Mouse (Mus musculus) mammary gland, adult 2 months (tissue): ENCODE results near the gene Mup9. TPM values are rescaled to one million over a fixed set of nuclear protein-coding genes. Genes with fewer than 3 reads are reported as not detected.

ENCODE experiments used
- polyA plus RNA-seq: library from polyadenylated mRNA; depleted of rRNA; stranded (reverse); fragments of >200 nt; gene quantifications from 2 replicates; pipeline ENCODE4 v1.2.3, GENCODE M21; 2012; ENCODE audit warnings: low replicate concordance; rRNA removed

Gene Mup9
- polyA plus RNA-seq: 3.2 and 9.2 TPM in 2 replicates

DNA sequence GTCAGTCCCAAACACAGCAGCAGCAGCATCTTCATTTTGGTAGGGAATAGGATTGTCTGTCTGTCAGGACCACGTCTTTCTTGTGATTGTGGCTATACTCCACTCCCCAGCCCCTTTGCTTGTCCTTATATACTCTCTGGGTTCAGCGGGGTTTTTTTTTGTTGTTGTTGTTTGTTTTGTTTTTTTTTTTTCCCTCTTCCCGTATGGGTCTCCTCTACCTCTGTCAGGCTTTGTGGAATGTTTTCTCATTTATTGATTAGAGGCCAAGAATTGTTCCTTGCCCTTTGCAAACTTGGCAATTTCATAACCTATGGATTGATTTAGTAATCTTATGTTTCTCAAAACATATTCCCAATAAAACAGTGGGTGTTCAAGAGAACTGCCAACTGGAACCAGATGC, at the start of gene Mup9:
Gene Mup9, minus strand, starts transcription at position 101 of the 400 bp plus-strand sequence.

Other genes with a start within 250 kb of the Mup9 start
- gene Mup8, start 199.4 kb downstream of the Mup9 start, polyA plus RNA-seq: not detected in 2 replicates
- gene Mup1, start 80.0 kb upstream of the Mup9 start, polyA plus RNA-seq: 0.24 and 3.0 TPM in 2 replicates
- 1.2 and 1.6 TPM in 2 replicates for gene Mup10, start 160.2 kb upstream of the Mup9 start, polyA plus RNA-seq
- gene Mup11, start 240.5 kb upstream of the Mup9 start, polyA plus RNA-seq: 0.96 and 1.3 TPM in 2 replicates